Mouse (Mus musculus) B cell, adult 2 months (primary cell): ENCODE data around the gene Galnt14.
A peak's percentile ranks its signal among the peaks of the same experiment; 100 is the strongest.

ENCODE experiments used
- DNase-seq, 2 experiments: peaks; one replicate each; pipeline ENCODE4 v3.0.0; 2022

The Galnt14 gene

GRCm38 (mm10) chr17:73561149-73561548, 149.1 kb downstream of the Galnt14 start:
- DNase-seq = no peak

- no peak for DNase-seq
Observed at GRCm38 (mm10) chr17:73560208-73560784, 150.0 kb downstream of the Galnt14 start.

GRCm38 (mm10) chr17:73559498-73559897, 150.8 kb downstream of the Galnt14 start:
- no peak for DNase-seq

GRCm38 (mm10) chr17:73557101-73557500, 153.2 kb downstream of the Galnt14 start:
- no peak for DNase-seq

GRCm38 (mm10) chr17:73556436-73556835, 153.8 kb downstream of the Galnt14 start:
- no peak for DNase-seq

GRCm38 (mm10) chr17:73554668-73555067, 155.6 kb downstream of the Galnt14 start:
- DNase-seq = no peak

- DNase-seq = no peak
Observed at GRCm38 (mm10) chr17:73548783-73549566, 161.3 kb downstream of the Galnt14 start.

GRCm38 (mm10) chr17:73548119-73548518, 162.1 kb downstream of the Galnt14 start:
- DNase-seq = no peak

- DNase-seq = peak; percentile 56 to 57
Observed at GRCm38 (mm10) chr17:73547483-73547882, 162.8 kb downstream of the Galnt14 start.

GRCm38 (mm10) chr17:73541911-73542310, 168.3 kb downstream of the Galnt14 start:
- no peak for DNase-seq

- DNase-seq = no peak
Observed at GRCm38 (mm10) chr17:73541233-73541570, 169.1 kb downstream of the Galnt14 start.

GRCm38 (mm10) chr17:73540409-73541232, 169.6 kb downstream of the Galnt14 start:
- peak; percentile 20 to 31 for DNase-seq

- DNase-seq = peak; percentile 57 to 58
Observed at GRCm38 (mm10) chr17:73531896-73532295, 178.4 kb downstream of the Galnt14 start.

GRCm38 (mm10) chr17:73522169-73522568, 188.1 kb downstream of the Galnt14 start:
- no peak for DNase-seq

- no peak for DNase-seq
Observed at GRCm38 (mm10) chr17:73519350-73519749, 190.9 kb downstream of the Galnt14 start.

GRCm38 (mm10) chr17:73518359-73518758, 191.9 kb downstream of the Galnt14 start:
- DNase-seq = no peak

GRCm38 (mm10) chr17:73515506-73515905, 194.7 kb downstream of the Galnt14 start:
- no peak for DNase-seq

- DNase-seq = no peak
Observed at GRCm38 (mm10) chr17:73514862-73515261, 195.4 kb downstream of the Galnt14 start.

- DNase-seq = no peak
Observed at GRCm38 (mm10) chr17:73514258-73514657, 196.0 kb downstream of the Galnt14 start.

- DNase-seq = peak; percentile 14 to 19
Observed at GRCm38 (mm10) chr17:73512844-73513243, 197.4 kb downstream of the Galnt14 start.

- no peak for DNase-seq
Observed at GRCm38 (mm10) chr17:73507804-73508535, 202.3 kb downstream of the Galnt14 start.

GRCm38 (mm10) chr17:73504111-73504510, 206.1 kb downstream of the Galnt14 start:
- no peak for DNase-seq

GRCm38 (mm10) chr17:73502613-73503012, 207.6 kb downstream of the Galnt14 start:
- no peak for DNase-seq
